Mouse (Mus musculus): ENCODE data around the gene Sgce. TPM values are rescaled to one million over a fixed set of nuclear protein-coding genes. Genes with fewer than 3 reads are reported as not detected.

Sgce gene
- polyA plus RNA-seq, 1 experiment from 2014 or later, result 49.9 TPM

DNA sequence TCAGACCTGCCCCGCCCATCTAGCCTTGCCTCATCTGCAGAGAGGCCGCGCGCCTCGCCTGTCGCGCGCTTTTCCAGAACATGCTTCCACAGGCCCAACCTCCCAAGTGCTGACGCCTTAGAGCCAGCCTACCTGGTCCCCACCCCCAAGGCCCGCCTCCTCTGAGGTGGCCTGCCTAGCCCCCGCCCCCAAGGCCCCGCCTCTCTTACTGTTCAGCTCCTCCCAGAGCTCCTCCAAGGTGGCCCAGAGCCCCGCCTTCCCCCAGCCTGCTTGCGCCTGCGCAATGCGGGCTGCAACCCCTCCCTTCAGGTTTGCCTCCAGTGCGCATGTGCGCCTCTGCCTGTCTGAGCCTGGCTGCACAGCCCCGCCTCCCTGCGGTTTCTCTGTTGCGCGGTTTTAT is 2.1 kb upstream of the Sgce start:
- H3K36me3 ChIP-seq (ENCODE audit: insufficient read depth), result no peaks in the 10 kb centered on the region
- H3K4me3 ChIP-seq (ENCODE audit: low read depth, low read length), result peak overlapping the region; percentile 39; the same call in 1 of the 2 replicates
- TF ChIP-seq CTCF (IDR thresholded peaks at IDR 0.05; ENCODE audit: low read depth), result no peak
- no peaks in the 10 kb centered on the region for H3K4me1 ChIP-seq (ENCODE audit: insufficient read depth)
- ATAC-seq (ENCODE audit: insufficient read depth), result peak; percentile 91
- no peak overlapping the region for H3K9ac ChIP-seq
- DNase-seq, result peak; percentile 95
- 51% methylated on average over 20 of the region's 22 CpGs for WGBS
- H3K27me3 ChIP-seq (ENCODE audit: insufficient read depth, low read length), result no peaks in the 10 kb centered on the region
- H3K9me3 ChIP-seq (ENCODE audit: low read depth, low read length), result peaks cover 10% of the 10 kb centered on the region; the same call in 1 of the 2 replicates
- no peak overlapping the region for H3K27ac ChIP-seq (ENCODE audit: low read depth)
- peak overlapping the region; percentile 57 for H3K4me2 ChIP-seq

DNA sequence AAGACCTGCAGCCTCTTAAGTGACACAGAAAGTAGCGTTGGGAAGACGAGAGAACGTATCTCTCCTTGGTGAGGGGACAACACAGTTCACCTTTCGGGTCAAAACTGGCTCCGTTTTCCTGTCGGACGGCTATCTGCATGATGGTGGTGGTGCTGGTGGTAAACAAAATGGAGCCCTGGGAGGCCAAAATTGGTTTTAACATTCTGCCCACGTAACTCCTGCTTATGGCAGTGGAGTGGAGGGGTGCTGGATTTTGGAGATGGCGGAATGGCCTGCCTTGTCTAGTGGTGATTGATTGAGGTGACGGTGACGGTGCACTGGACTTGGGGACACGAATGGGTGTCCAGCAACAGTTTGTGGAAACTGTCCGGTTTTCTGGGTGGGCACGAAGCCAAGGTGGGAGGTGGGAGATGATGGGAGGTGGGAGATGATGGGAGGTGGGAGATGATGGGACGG is 1.5 kb upstream of the Sgce start:
- DNase-seq, result peak; percentile 34
- no peak overlapping the region for H3K27ac ChIP-seq (ENCODE audit: low read depth)
- ATAC-seq (ENCODE audit: insufficient read depth), result peak; percentile 38; the same call in 1 of the 2 replicates
- peak overlapping the region; percentile 39 for H3K4me3 ChIP-seq (ENCODE audit: low read depth, low read length)
- H3K9me3 ChIP-seq (ENCODE audit: low read depth, low read length), result peaks cover 10% of the 10 kb centered on the region; the same call in 1 of the 2 replicates
- no peaks in the 10 kb centered on the region; the same call in 1 of the 2 replicates for H3K4me1 ChIP-seq (ENCODE audit: insufficient read depth)
- H3K36me3 ChIP-seq (ENCODE audit: insufficient read depth), result no peaks in the 10 kb centered on the region
- TF ChIP-seq CTCF (IDR thresholded peaks at IDR 0.05; ENCODE audit: low read depth), result no peak
- H3K9ac ChIP-seq, result no peak overlapping the region
- H3K4me2 ChIP-seq, result peak overlapping the region; percentile 57
- WGBS, result 50% methylated on average over 15 of the region's 15 CpGs
- no peaks in the 10 kb centered on the region for H3K27me3 ChIP-seq (ENCODE audit: insufficient read depth, low read length)

DNA sequence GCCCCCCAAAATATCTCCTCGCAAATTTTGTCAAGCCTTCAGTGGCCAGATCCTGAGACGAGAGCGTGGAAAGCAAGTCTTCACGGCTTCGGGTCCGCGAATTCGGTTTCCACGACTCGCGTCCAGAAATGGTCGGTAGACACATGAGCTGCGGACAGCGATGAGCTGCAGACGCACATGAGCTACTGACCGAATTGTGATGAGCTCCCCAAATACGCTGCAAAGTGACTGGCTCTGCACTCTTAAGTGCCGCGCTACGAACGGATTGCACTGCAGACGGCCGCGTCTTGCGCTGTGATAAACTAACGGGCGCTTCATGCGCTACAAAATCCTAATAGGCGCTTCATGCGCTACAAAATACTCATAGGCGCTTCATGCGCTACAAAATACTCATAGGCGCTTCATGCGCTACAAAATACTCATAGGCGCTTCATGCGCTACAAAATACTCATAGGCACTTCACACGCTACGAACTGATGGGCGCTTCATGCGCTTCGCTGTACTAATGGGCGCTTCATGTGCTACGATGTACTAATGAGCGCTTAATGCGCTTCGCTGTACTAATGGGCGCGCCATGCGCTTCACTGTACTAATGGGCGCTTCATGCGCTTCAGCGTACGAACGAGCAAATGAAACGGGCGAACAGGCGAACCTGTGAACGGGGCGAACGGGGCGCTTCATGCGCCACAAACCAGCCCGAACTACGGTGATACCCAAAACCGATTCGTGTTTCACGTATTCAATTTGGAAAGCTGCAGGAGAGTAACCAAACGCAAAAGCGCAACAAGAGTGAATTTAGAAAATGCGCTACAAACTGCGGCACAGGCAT is 884 bp upstream of the Sgce start:
- Histone ChIP-seq H3K4me2 (peak overlapping the region; percentile 57), H3K9me3 (ENCODE audit: low read depth, low read length) (peaks cover 10% of the 10 kb centered on the region; the same call in 1 of the 2 replicates), H3K9ac (peak overlapping the region; percentile 26), H3K4me3 (ENCODE audit: low read depth, low read length) (peak overlapping the region; percentile 39), H3K4me1 (ENCODE audit: insufficient read depth) (no peaks in the 10 kb centered on the region; the same call in 1 of the 2 replicates), H3K36me3 (ENCODE audit: insufficient read depth) (no peaks in the 10 kb centered on the region), H3K27ac (ENCODE audit: low read depth) (peak overlapping the region; percentile 50; the same call in 1 of the 2 replicates), H3K27me3 (ENCODE audit: insufficient read depth, low read length) (no peaks in the 10 kb centered on the region)
- DNase-seq (peak; percentile 83), ATAC-seq (ENCODE audit: insufficient read depth) (peak; percentile 13; the same call in 1 of the 2 replicates)
- no peak for TF ChIP-seq CTCF (IDR thresholded peaks at IDR 0.05; ENCODE audit: low read depth)
- 55% methylated on average over 71 of the region's 71 CpGs for WGBS

GRCm38 (mm10) chr6:4746036-4746695 is 841 bp downstream of the Sgce start:
- H3K9ac ChIP-seq, result peak overlapping the region; percentile 53
- peaks cover 9% of the 10 kb centered on the region; the same call in 1 of the 2 replicates for H3K4me1 ChIP-seq (ENCODE audit: insufficient read depth)
- DNase-seq, result peak; percentile 47
- H3K27ac ChIP-seq (ENCODE audit: low read depth), result peak overlapping the region; percentile 48
- H3K4me2 ChIP-seq, result peak overlapping the region; percentile 57
- no peak for TF ChIP-seq CTCF (IDR thresholded peaks at IDR 0.05; ENCODE audit: low read depth)
- no peaks in the 10 kb centered on the region for H3K27me3 ChIP-seq (ENCODE audit: insufficient read depth, low read length)
- H3K9me3 ChIP-seq (ENCODE audit: low read depth, low read length), result peaks cover 10% of the 10 kb centered on the region; the same call in 1 of the 2 replicates
- no peaks in the 10 kb centered on the region for H3K36me3 ChIP-seq (ENCODE audit: insufficient read depth)
- H3K4me3 ChIP-seq (ENCODE audit: low read depth, low read length), result peak overlapping the region; percentile 39
- 53% methylated on average over 22 of the region's 22 CpGs for WGBS
- ATAC-seq (ENCODE audit: insufficient read depth), result no peak

GRCm38 (mm10) chr6:4740511-4740910 is 6.5 kb downstream of the Sgce start:
- peak; percentile 7; the same call in 1 of the 2 replicates for TF ChIP-seq CTCF (IDR thresholded peaks at IDR 0.05; ENCODE audit: low read depth)
- ATAC-seq (ENCODE audit: insufficient read depth), result 0 out of 2 replicates have a peak, but pooled peaks have one; percentile 41
- peaks cover 13% of the 10 kb centered on the region for H3K4me1 ChIP-seq (ENCODE audit: insufficient read depth)
- H3K4me3 ChIP-seq (ENCODE audit: low read depth, low read length), result no peak overlapping the region
- H3K9ac ChIP-seq, result no peak overlapping the region
- no peak overlapping the region for H3K4me2 ChIP-seq
- 16% methylated on average over 6 of the region's 6 CpGs for WGBS
- DNase-seq, result peak; percentile 75
- H3K27me3 ChIP-seq (ENCODE audit: insufficient read depth, low read length), result no peaks in the 10 kb centered on the region
- no peaks in the 10 kb centered on the region for H3K36me3 ChIP-seq (ENCODE audit: insufficient read depth)
- H3K9me3 ChIP-seq (ENCODE audit: low read depth, low read length), result no peaks in the 10 kb centered on the region
- no peak overlapping the region for H3K27ac ChIP-seq (ENCODE audit: low read depth)

- no peak overlapping the region for H3K4me3 ChIP-seq (ENCODE audit: low read depth, low read length)
- no peaks in the 10 kb centered on the region for H3K36me3 ChIP-seq (ENCODE audit: insufficient read depth)
- no peak for TF ChIP-seq CTCF (IDR thresholded peaks at IDR 0.05; ENCODE audit: low read depth)
- H3K27me3 ChIP-seq (ENCODE audit: insufficient read depth, low read length), result no peaks in the 10 kb centered on the region
- no peaks in the 10 kb centered on the region for H3K9me3 ChIP-seq (ENCODE audit: low read depth, low read length)
- no peak for ATAC-seq (ENCODE audit: insufficient read depth)
- no peak overlapping the region for H3K4me2 ChIP-seq
- no peak overlapping the region for H3K9ac ChIP-seq
- peaks cover 13% of the 10 kb centered on the region for H3K4me1 ChIP-seq (ENCODE audit: insufficient read depth)
- WGBS, result 33% methylated on average over 13 of the region's 13 CpGs
- DNase-seq, result no peak
- no peak overlapping the region for H3K27ac ChIP-seq (ENCODE audit: low read depth)
Measured at GRCm38 (mm10) chr6:4739522-4740355, 7.3 kb downstream of the Sgce start.

Measured in lung, embryonic 14.5 days (tissue).